Mouse (Mus musculus): ENCODE data around the gene Eif4enif1. TPM values are rescaled to one million over a fixed set of nuclear protein-coding genes. Genes with fewer than 3 reads are reported as not detected.
A peak's percentile ranks its signal among the peaks of the same experiment; 100 is the strongest.
"Not testable (repeated sequence)": the region's sequence is repeated elsewhere in the genome, so short reads cannot be mapped to it uniquely, and the experiment has no call there.

Gene Eif4enif1
- polyA plus RNA-seq, 1 experiment from 2014 or later = 28.0 TPM

- 70% methylated on average over 1 of the region's 1 CpGs for WGBS
Measured at GRCm38 (mm10) chr11:3182707-3183106, 19.5 kb upstream of the Eif4enif1 start.

GRCm38 (mm10) chr11:3193363-3193762 lies 8.8 kb upstream of the Eif4enif1 start, which contains the start of gene Sfi1:
Gene Sfi1 (minus strand): TSS chr11:3193463.
- WGBS = 80% methylated on average over 25 of the region's 25 CpGs
- ATAC-seq (ENCODE audit: extremely low read depth, insufficient number of reproducible peaks, low FRiP score, low TSS enrichment) = no peak
- H3K9me3 ChIP-seq = no peaks in the 10 kb centered on the region
- no peak within 1 kb of the TSS for H3K27ac ChIP-seq (replicated peaks)
- no peak within 1 kb of the TSS for H3K9ac ChIP-seq
- H3K36me3 ChIP-seq = no peaks in the 10 kb centered on the region
- no peak within 1 kb of the TSS for H3K4me2 ChIP-seq
- H3K4me1 ChIP-seq = no peaks in the 10 kb centered on the region
- no peak within 1 kb of the TSS for H3K4me3 ChIP-seq
- no peaks in the 10 kb centered on the region for H3K27me3 ChIP-seq (replicated peaks)

More at GRCm38 (mm10) chr11:3182707-3183106, 19.5 kb upstream of the Eif4enif1 start:
- H3K27ac ChIP-seq (replicated peaks); H3K36me3 ChIP-seq; ATAC-seq (ENCODE audit: extremely low read depth, insufficient number of reproducible peaks, low FRiP score, low TSS enrichment); H3K9ac ChIP-seq; H3K27me3 ChIP-seq (replicated peaks); H3K4me3 ChIP-seq; H3K4me1 ChIP-seq; H3K4me2 ChIP-seq: not testable (repeated sequence)
- H3K9me3 ChIP-seq = peaks cover 11% of the 10 kb centered on the region

- H3K4me2 ChIP-seq; H3K27me3 ChIP-seq (replicated peaks); ATAC-seq (ENCODE audit: extremely low read depth, insufficient number of reproducible peaks, low FRiP score, low TSS enrichment); H3K27ac ChIP-seq (replicated peaks); H3K9me3 ChIP-seq; H3K4me3 ChIP-seq; H3K9ac ChIP-seq: not testable (repeated sequence)
- WGBS = 85% methylated on average over 6 of the region's 7 CpGs
- Histone ChIP-seq H3K4me1 (peaks cover 17% of the 10 kb centered on the region), H3K36me3 (peaks cover 12% of the 10 kb centered on the region)
Measured at GRCm38 (mm10) chr11:3200636-3201035, 1.6 kb upstream of the Eif4enif1 start.

GRCm38 (mm10) chr11:3201326-3202230 lies 614 bp upstream of the Eif4enif1 start:
- H3K27me3 ChIP-seq (replicated peaks) = no peaks in the 10 kb centered on the region
- peak overlapping the region; percentile 50 for H3K4me3 ChIP-seq
- H3K9me3 ChIP-seq = no peaks in the 10 kb centered on the region
- H3K4me2 ChIP-seq = peak overlapping the region; percentile 46
- WGBS = 7% methylated on average over 16 of the region's 16 CpGs
- peak overlapping the region; percentile 75 for H3K9ac ChIP-seq
- ATAC-seq (ENCODE audit: extremely low read depth, insufficient number of reproducible peaks, low FRiP score, low TSS enrichment) = no peak
- peaks cover 21% of the 10 kb centered on the region for H3K36me3 ChIP-seq
- peaks cover 17% of the 10 kb centered on the region for H3K4me1 ChIP-seq
- H3K27ac ChIP-seq (replicated peaks) = peak overlapping the region; percentile 45; the same call in 1 of the 2 replicates

- Histone ChIP-seq H3K4me2 (peak overlapping the region; percentile 53), H3K9ac (peak overlapping the region; percentile 75), H3K9me3 (no peaks in the 10 kb centered on the region), H3K4me3 (peak overlapping the region; percentile 50), H3K4me1 (peaks cover 17% of the 10 kb centered on the region), H3K36me3 (peaks cover 35% of the 10 kb centered on the region), H3K27me3 (replicated peaks) (no peaks in the 10 kb centered on the region), H3K27ac (replicated peaks) (peak overlapping the region; percentile 45)
- ATAC-seq (ENCODE audit: extremely low read depth, insufficient number of reproducible peaks, low FRiP score, low TSS enrichment) = peak; percentile 15
- under 1% methylated on average over 23 of the region's 57 CpGs for WGBS
Measured at GRCm38 (mm10) chr11:3202781-3203441, 719 bp downstream of the Eif4enif1 start.

- WGBS = 71% methylated on average over 2 of the region's 2 CpGs
- peak overlapping the region; percentile 53 for H3K4me2 ChIP-seq
- ATAC-seq (ENCODE audit: extremely low read depth, insufficient number of reproducible peaks, low FRiP score, low TSS enrichment) = no peak
- peaks cover 17% of the 10 kb centered on the region for H3K4me1 ChIP-seq
- no peak overlapping the region for H3K27ac ChIP-seq (replicated peaks)
- H3K9me3 ChIP-seq = no peaks in the 10 kb centered on the region
- peaks cover 42% of the 10 kb centered on the region for H3K36me3 ChIP-seq
- H3K9ac ChIP-seq = peak overlapping the region; percentile 75; the same call in 1 of the 2 replicates
- H3K27me3 ChIP-seq (replicated peaks) = no peaks in the 10 kb centered on the region
- peak overlapping the region; percentile 50 for H3K4me3 ChIP-seq
Measured at GRCm38 (mm10) chr11:3203771-3204170, 1.6 kb downstream of the Eif4enif1 start.

GRCm38 (mm10) chr11:3205207-3205606 lies 3.0 kb downstream of the Eif4enif1 start:
- Histone ChIP-seq H3K9ac (no peak overlapping the region), H3K4me3 (no peak overlapping the region), H3K9me3 (no peaks in the 10 kb centered on the region), H3K36me3 (peaks cover 54% of the 10 kb centered on the region), H3K27ac (replicated peaks) (no peak overlapping the region), H3K4me1 (peaks cover 17% of the 10 kb centered on the region), H3K4me2 (no peak overlapping the region), H3K27me3 (replicated peaks) (no peaks in the 10 kb centered on the region)
- 81% methylated on average over 3 of the region's 3 CpGs for WGBS
- no peak for ATAC-seq (ENCODE audit: extremely low read depth, insufficient number of reproducible peaks, low FRiP score, low TSS enrichment)

GRCm38 (mm10) chr11:3206783-3207182 lies 4.6 kb downstream of the Eif4enif1 start:
- Histone ChIP-seq H3K4me1 (peaks cover 17% of the 10 kb centered on the region), H3K27ac (replicated peaks) (no peak overlapping the region), H3K4me2 (no peak overlapping the region), H3K9ac (no peak overlapping the region), H3K9me3 (no peaks in the 10 kb centered on the region), H3K36me3 (peaks cover 62% of the 10 kb centered on the region), H3K27me3 (replicated peaks) (no peaks in the 10 kb centered on the region), H3K4me3 (no peak overlapping the region)
- 88% methylated on average over 3 of the region's 3 CpGs for WGBS
- no peak for ATAC-seq (ENCODE audit: extremely low read depth, insufficient number of reproducible peaks, low FRiP score, low TSS enrichment)

GRCm38 (mm10) chr11:3212526-3212925 lies 10.3 kb downstream of the Eif4enif1 start:
- H3K27me3 ChIP-seq (replicated peaks) = no peaks in the 10 kb centered on the region
- ATAC-seq (ENCODE audit: extremely low read depth, insufficient number of reproducible peaks, low FRiP score, low TSS enrichment) = no peak
- H3K9ac ChIP-seq = no peak overlapping the region
- peaks cover 75% of the 10 kb centered on the region for H3K36me3 ChIP-seq
- no peak overlapping the region for H3K4me2 ChIP-seq
- no peaks in the 10 kb centered on the region for H3K4me1 ChIP-seq
- H3K4me3 ChIP-seq = no peak overlapping the region
- H3K27ac ChIP-seq (replicated peaks) = no peak overlapping the region
- H3K9me3 ChIP-seq = no peaks in the 10 kb centered on the region
- 84% methylated on average over 1 of the region's 1 CpGs for WGBS

- H3K9ac ChIP-seq = no peak overlapping the region
- H3K4me2 ChIP-seq = no peak overlapping the region
- no peaks in the 10 kb centered on the region for H3K27me3 ChIP-seq (replicated peaks)
- no peak overlapping the region for H3K4me3 ChIP-seq
- no peaks in the 10 kb centered on the region for H3K9me3 ChIP-seq
- no peak for ATAC-seq (ENCODE audit: extremely low read depth, insufficient number of reproducible peaks, low FRiP score, low TSS enrichment)
- no peaks in the 10 kb centered on the region for H3K4me1 ChIP-seq
- peaks cover 92% of the 10 kb centered on the region for H3K36me3 ChIP-seq
- H3K27ac ChIP-seq (replicated peaks) = no peak overlapping the region
- WGBS = 69% methylated on average over 5 of the region's 5 CpGs
Measured at GRCm38 (mm10) chr11:3223105-3223504, 20.9 kb downstream of the Eif4enif1 start.

- H3K4me2 ChIP-seq = no peak overlapping the region
- H3K27ac ChIP-seq (replicated peaks) = no peak overlapping the region
- ATAC-seq (ENCODE audit: extremely low read depth, insufficient number of reproducible peaks, low FRiP score, low TSS enrichment) = no peak
- H3K4me1 ChIP-seq = no peaks in the 10 kb centered on the region
- H3K27me3 ChIP-seq (replicated peaks) = no peaks in the 10 kb centered on the region
- H3K4me3 ChIP-seq = no peak overlapping the region
- WGBS = 91% methylated on average over 3 of the region's 3 CpGs
- H3K9me3 ChIP-seq = no peaks in the 10 kb centered on the region
- H3K36me3 ChIP-seq = peaks cover 93% of the 10 kb centered on the region
- H3K9ac ChIP-seq = no peak overlapping the region
Measured at GRCm38 (mm10) chr11:3227113-3227512, 24.9 kb downstream of the Eif4enif1 start.
